Mouse (Mus musculus) testis, adult 2 months (tissue): ENCODE data around the gene Rin3. TPM values are rescaled to one million over a fixed set of nuclear protein-coding genes. Genes with fewer than 3 reads are reported as not detected.

Experiments used
- H3K27ac ChIP-seq: fragments of 200-500 bp; 2 replicates; pipeline ENCODE4 v1.5.1; 2012; ENCODE audit warnings: low read depth, low read length; ENCODE audit not compliant: control insufficient read depth, insufficient read depth
- H3K27me3 ChIP-seq: fragments of 200-500 bp; 2 replicates; pipeline ENCODE4 v1.6.1; 2012; ENCODE audit warnings: mild to moderate bottlenecking, low read length, moderate library complexity; ENCODE audit not compliant: control insufficient read depth, insufficient read depth
- H3K36me3 ChIP-seq: fragments of 200-500 bp; 2 replicates; pipeline ENCODE4 v1.6.1; 2012; ENCODE audit warnings: mild to moderate bottlenecking, low read length; ENCODE audit not compliant: control insufficient read depth, insufficient read depth
- H3K4me1 ChIP-seq: fragments of 200-500 bp; 2 replicates; pipeline ENCODE4 v1.6.1; 2012; ENCODE audit warnings: low read length; ENCODE audit not compliant: control insufficient read depth, insufficient read depth
- H3K4me3 ChIP-seq: fragments of 200-500 bp; 2 replicates; pipeline ENCODE4 v1.5.1; 2012; ENCODE audit warnings: low read depth, mild to moderate bottlenecking, low read length, moderate library complexity, mixed read lengths; ENCODE audit not compliant: control insufficient read depth
- CTCF ChIP-seq: fragments of 200-500 bp; IDR thresholded peaks from 2 replicates; pipeline ENCODE4 v1.5.1; 2012; ENCODE audit warnings: low read depth, mild to moderate bottlenecking, inconsistent platforms, low read length, moderate library complexity; ENCODE audit not compliant: control insufficient read depth, insufficient read depth, insufficient replicate concordance
- POLR2A ChIP-seq: fragments of 200-500 bp; IDR thresholded peaks from 2 replicates; pipeline ENCODE4 v1.6.1; 2012; ENCODE audit warnings: low read depth, mild to moderate bottlenecking, inconsistent platforms, low read length, moderate library complexity; ENCODE audit not compliant: control insufficient read depth
- polyA plus RNA-seq: library from polyadenylated mRNA; depleted of rRNA; stranded (reverse); fragments of >200 nt; gene quantifications from 2 replicates; pipeline ENCODE4 v1.2.3, GENCODE M21; 2012

Rin3 gene
- polyA plus RNA-seq, 1 experiment, result 2.4 TPM

DNA sequence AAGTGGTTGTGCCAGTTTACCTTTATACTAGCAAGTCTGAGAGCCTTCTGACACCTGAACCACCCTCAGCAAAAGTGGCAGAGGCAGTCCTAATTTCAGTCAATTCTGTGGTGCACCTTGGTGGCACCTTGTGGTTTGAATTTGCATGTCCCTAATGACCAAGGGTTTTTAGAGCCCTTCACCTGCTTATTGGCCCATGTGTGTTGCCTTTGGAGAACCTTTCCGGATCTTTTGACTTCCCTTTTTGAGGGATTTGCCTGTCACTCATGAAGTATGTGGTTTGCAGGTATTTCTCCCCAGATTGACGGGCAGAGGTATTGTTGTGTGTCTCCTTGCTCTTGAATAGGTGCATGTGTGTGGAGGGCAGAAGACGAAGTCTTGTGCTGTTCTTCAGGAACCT lies 27.4 kb downstream of the Rin3 start:
- no peak for TF ChIP-seq POLR2A
- no peak for TF ChIP-seq CTCF

GRCm38 (mm10) chr12:102311454-102311853 lies 28.6 kb downstream of the Rin3 start:
- Histone ChIP-seq H3K4me3 (no peak overlapping the region), H3K27me3 (no peaks in the 10 kb centered on the region), H3K4me1 (peaks cover 2% of the 10 kb centered on the region), H3K36me3 (no peaks in the 10 kb centered on the region), H3K27ac (no peak overlapping the region)
- no peak for TF ChIP-seq CTCF
- TF ChIP-seq POLR2A, result no peak

More for the DNA sequence above, 27.4 kb downstream of the Rin3 start:
- Histone ChIP-seq H3K36me3 (no peaks in the 10 kb centered on the region), H3K4me1 (peaks cover 2% of the 10 kb centered on the region), H3K27ac (no peak overlapping the region), H3K4me3 (no peak overlapping the region), H3K27me3 (no peaks in the 10 kb centered on the region)

GRCm38 (mm10) chr12:102319150-102319549 lies 36.3 kb downstream of the Rin3 start:
- H3K4me3 ChIP-seq, result no peak overlapping the region
- H3K36me3 ChIP-seq, result no peaks in the 10 kb centered on the region
- no peaks in the 10 kb centered on the region for H3K27me3 ChIP-seq
- peak overlapping the region; percentile 76 for H3K27ac ChIP-seq
- TF ChIP-seq POLR2A (no peak), CTCF (no peak)
- no peaks in the 10 kb centered on the region for H3K4me1 ChIP-seq

GRCm38 (mm10) chr12:102319899-102320298 lies 37.1 kb downstream of the Rin3 start:
- no peaks in the 10 kb centered on the region for H3K4me1 ChIP-seq
- no peak for TF ChIP-seq POLR2A
- TF ChIP-seq CTCF, result no peak
- no peaks in the 10 kb centered on the region for H3K27me3 ChIP-seq
- H3K27ac ChIP-seq, result peak overlapping the region; percentile 41
- H3K4me3 ChIP-seq, result no peak overlapping the region
- no peaks in the 10 kb centered on the region for H3K36me3 ChIP-seq

DNA sequence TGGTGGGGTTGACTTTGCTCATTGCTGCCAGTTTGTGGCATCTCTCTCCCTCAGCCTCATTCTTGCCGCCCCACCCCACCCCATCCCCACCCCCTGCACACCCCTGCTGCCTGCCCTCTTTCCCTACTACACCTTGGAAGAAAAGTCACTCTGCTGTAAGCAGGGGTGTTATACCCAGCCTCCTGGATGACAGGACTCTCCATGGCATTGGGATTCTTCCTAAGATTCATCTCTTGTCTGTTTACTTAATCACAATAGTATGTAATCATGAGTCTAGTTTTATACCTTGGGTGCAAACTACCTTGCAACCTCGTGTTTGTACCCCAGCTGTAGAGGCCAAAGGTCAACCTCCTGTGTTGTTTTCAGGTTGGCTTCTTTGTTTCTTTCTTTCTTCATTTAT lies 37.5 kb downstream of the Rin3 start:
- no peaks in the 10 kb centered on the region for H3K36me3 ChIP-seq
- no peaks in the 10 kb centered on the region for H3K27me3 ChIP-seq
- no peak overlapping the region for H3K4me3 ChIP-seq
- H3K27ac ChIP-seq, result no peak overlapping the region
- TF ChIP-seq POLR2A (no peak), CTCF (no peak)
- H3K4me1 ChIP-seq, result no peaks in the 10 kb centered on the region

- H3K36me3 ChIP-seq, result no peaks in the 10 kb centered on the region
- no peak overlapping the region for H3K4me3 ChIP-seq
- no peak overlapping the region for H3K27ac ChIP-seq
- TF ChIP-seq POLR2A (no peak), CTCF (no peak)
- no peaks in the 10 kb centered on the region for H3K27me3 ChIP-seq
- no peaks in the 10 kb centered on the region for H3K4me1 ChIP-seq
These were observed 38.3 kb downstream of the Rin3 start for GRCm38 (mm10) chr12:102321064-102321728.

DNA sequence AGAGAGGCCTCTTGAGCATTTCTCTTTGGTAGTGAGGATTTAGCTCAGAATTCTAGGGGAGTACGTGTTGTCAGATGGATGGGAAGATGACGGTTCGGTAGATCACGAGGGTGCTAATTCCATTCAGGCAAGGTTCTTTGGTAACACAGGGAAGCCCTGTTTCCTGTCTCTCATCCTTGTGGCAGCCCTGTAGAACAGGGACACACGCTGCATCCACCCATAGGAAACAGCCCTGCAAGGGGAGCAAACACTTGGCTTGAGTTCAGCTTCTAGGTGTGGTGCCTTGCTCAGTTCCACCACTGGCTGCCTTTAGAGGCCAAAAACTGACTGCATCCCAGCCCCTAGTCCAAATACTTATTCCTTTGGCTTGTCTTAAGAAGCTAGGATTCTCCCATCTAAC lies 39.0 kb downstream of the Rin3 start:
- TF ChIP-seq POLR2A, result no peak
- no peak for TF ChIP-seq CTCF
- Histone ChIP-seq H3K27me3 (no peaks in the 10 kb centered on the region), H3K36me3 (no peaks in the 10 kb centered on the region), H3K4me3 (no peak overlapping the region), H3K27ac (no peak overlapping the region), H3K4me1 (no peaks in the 10 kb centered on the region)

DNA sequence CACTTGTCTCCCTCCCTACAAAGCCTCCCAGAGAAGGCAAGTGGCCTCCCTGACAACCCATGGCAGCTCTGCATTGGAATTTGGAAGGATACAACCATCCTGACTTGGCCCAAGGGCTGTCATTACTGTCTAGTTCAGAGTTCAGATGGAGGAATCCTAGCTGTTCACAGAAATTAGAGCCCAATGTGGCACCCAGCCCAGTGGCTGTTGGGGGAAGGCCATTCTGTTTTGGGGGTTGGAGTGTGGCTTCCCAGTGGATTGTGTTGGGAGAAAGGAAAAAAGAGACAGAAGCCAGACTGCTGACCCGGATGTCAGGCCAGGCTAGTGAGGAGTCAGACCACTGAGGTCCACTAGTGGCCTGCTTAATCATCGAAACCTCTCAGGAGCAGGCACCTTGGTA lies 40.5 kb downstream of the Rin3 start:
- Histone ChIP-seq H3K4me3 (no peak overlapping the region), H3K36me3 (no peaks in the 10 kb centered on the region), H3K27me3 (no peaks in the 10 kb centered on the region), H3K27ac (no peak overlapping the region), H3K4me1 (no peaks in the 10 kb centered on the region)
- TF ChIP-seq CTCF (no peak), POLR2A (no peak)
